Mouse (Mus musculus) testis, adult 2 months (tissue): ENCODE results near the gene Esrrg.

Source experiments
- CTCF ChIP-seq: fragments of 200-500 bp; IDR thresholded peaks from 2 replicates; pipeline ENCODE4 v1.5.1; 2012; ENCODE audit warnings: low read depth, mild to moderate bottlenecking, inconsistent platforms, low read length, moderate library complexity; ENCODE audit not compliant: control insufficient read depth, insufficient read depth, insufficient replicate concordance
- POLR2A ChIP-seq: fragments of 200-500 bp; IDR thresholded peaks from 2 replicates; pipeline ENCODE4 v1.6.1; 2012; ENCODE audit warnings: low read depth, mild to moderate bottlenecking, inconsistent platforms, low read length, moderate library complexity; ENCODE audit not compliant: control insufficient read depth

DNA sequence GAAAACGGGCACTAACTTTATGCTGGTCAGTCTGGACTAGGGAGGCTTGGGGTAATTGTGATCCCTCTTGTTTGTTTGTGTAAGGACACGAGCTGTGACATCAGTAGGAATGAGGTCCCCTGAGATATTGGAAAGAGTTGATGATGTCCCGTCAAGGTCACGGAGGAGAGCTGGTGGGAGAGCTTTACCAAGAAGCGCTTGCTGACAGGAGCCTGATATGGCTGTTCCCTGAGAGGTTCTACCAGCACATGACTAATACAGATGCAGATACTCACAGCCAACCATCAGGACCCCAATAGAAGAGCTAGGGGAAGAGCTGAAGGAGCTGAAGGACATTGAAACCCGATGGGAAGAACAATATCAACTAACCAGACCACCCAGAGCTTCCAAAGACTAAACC lies 302.6 kb downstream of the Esrrg start:
- TF ChIP-seq CTCF: no peak
- no peak for TF ChIP-seq POLR2A
